Mouse (Mus musculus): ENCODE data around the gene Eps8. TPM values are rescaled to one million over a fixed set of nuclear protein-coding genes. Genes with fewer than 3 reads are reported as not detected.

Gene Eps8
- total and polyA plus RNA-seq, 3 experiments: 0.08 to 0.15 TPM; not detected in 1

DNA sequence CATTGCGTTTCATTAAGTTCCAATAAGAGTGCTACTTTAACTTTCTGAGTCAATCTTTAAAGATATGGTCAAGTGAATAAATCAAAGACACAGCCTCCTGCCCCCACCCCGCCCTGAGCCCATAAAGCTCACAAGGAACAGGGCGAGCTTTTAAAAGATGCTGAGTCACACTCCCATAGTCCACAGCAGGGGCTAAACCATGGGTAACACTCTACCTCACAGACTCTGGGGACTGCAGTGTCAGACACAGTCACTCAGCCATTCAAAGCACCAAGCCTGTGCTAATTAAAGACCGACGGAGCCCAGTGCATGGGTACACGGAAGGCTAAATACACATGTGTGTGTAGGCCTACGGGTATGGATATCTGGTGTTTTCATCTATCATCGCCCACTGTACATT is 151.2 kb downstream of the Eps8 start:
- Histone ChIP-seq H3K27ac (ENCODE audit: control insufficient read depth, low read depth, low read length) (no peak overlapping the region), H3K27me3 (ENCODE audit: control insufficient read depth in 1 of 2, insufficient read depth in 2 of 2, low read length in 2 of 2) (no peaks in the 10 kb centered on the region), H3K79me2 (ENCODE audit: control insufficient read depth, insufficient read depth, low read length, poor library complexity) (no peaks in the 10 kb centered on the region), H3K4me3 (ENCODE audit: control insufficient read depth in 1 of 2, insufficient read depth in 1 of 2, low read depth in 2 of 2, low read length in 2 of 2) (no peak overlapping the region), H3K9ac (ENCODE audit: control insufficient read depth, low read depth, low read length, poor library complexity, severe bottlenecking) (no peak overlapping the region), H3K36me3 (ENCODE audit: control insufficient read depth in 1 of 2, insufficient read depth in 2 of 2, low read length in 2 of 2) (no peaks in the 10 kb centered on the region), H3K4me1 (ENCODE audit: control insufficient read depth in 1 of 2, insufficient read depth in 2 of 2, low read length in 2 of 2) (no peaks in the 10 kb centered on the region), H3K9me3 (replicated peaks; ENCODE audit: insufficient read depth, low read length) (no peaks in the 10 kb centered on the region)
- DNase-seq (ENCODE audit: low read depth, low spot score): no peak
- TF ChIP-seq HCFC1 (IDR thresholded peaks at IDR 0.05; ENCODE audit: low read depth, low read length) (no peak), USF1 (IDR thresholded peaks at IDR 0.05; ENCODE audit: low read depth, low read length) (no peak), MXI1 (IDR thresholded peaks at IDR 0.05; ENCODE audit: low read depth, low read length) (no peak), NELFE (IDR thresholded peaks at IDR 0.05; ENCODE audit: low read depth, low read length) (no peak), BHLHE40 (IDR thresholded peaks at IDR 0.05; ENCODE audit: borderline replicate concordance, low read depth, low read length) (no peak), POLR2AphosphoS5 (IDR thresholded peaks at IDR 0.05; ENCODE audit: borderline replicate concordance, low read depth, low read length) (no peak), POLR2A (IDR thresholded peaks at IDR 0.05; ENCODE audit: control insufficient read depth in 1 of 2, insufficient read depth in 1 of 2, low read depth in 1 of 2, low read length in 2 of 2, poor library complexity in 1 of 2) (no peak), MAZ (IDR thresholded peaks at IDR 0.05; ENCODE audit: low read depth, low read length) (no peak), JUND (IDR thresholded peaks at IDR 0.05; ENCODE audit: low read depth, low read length) (no peak), TBP (IDR thresholded peaks at IDR 0.05; ENCODE audit: low read depth, low read length) (no peak), MAX (IDR thresholded peaks at IDR 0.05; ENCODE audit: low read length) (no peak), MYB (IDR thresholded peaks at IDR 0.05; ENCODE audit: low read depth, low read length) (no peak), TCF12 (IDR thresholded peaks at IDR 0.05; ENCODE audit: low read depth, low read length) (no peak), CHD2 (IDR thresholded peaks at IDR 0.05; ENCODE audit: low read length) (no peak), ELF1 (IDR thresholded peaks at IDR 0.05; ENCODE audit: low read depth, low read length) (no peak), E2F4 (IDR thresholded peaks at IDR 0.05; ENCODE audit: borderline replicate concordance, low read depth, low read length) (no peak), CTCF (IDR thresholded peaks at IDR 0.05 in 2 of 3, conservative IDR thresholded peaks at IDR 0.05 in 1 of 3; ENCODE audit: control insufficient read depth in 1 of 3, insufficient read depth in 1 of 3, low read depth in 2 of 3, low read length in 3 of 3, poor library complexity in 1 of 3, severe bottlenecking in 1 of 3) (no peak), SIN3A (IDR thresholded peaks at IDR 0.05; ENCODE audit: low read length) (no peak)

DNA sequence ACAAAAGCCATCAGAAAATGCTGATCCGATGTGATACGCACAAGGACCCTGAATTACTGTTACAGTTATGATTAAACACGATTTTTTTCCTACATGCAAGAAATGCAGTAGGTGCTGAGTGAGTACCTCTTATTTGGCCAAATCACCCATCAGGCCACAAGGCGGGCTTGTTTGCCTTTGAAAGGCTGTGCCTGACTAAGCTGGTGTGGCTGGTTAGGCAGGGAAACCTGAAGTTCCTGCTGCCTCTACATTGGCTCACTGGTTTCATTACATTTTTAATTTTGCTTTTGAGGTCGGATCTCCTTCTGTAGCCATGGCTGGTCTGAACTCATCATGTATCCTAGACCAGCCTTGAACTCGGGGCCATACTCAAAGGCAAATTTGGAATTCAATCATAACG is 151.7 kb downstream of the Eps8 start:
- H3K9me3 ChIP-seq (replicated peaks; ENCODE audit: insufficient read depth, low read length): no peaks in the 10 kb centered on the region
- no peaks in the 10 kb centered on the region for H3K27me3 ChIP-seq (ENCODE audit: control insufficient read depth in 1 of 2, insufficient read depth in 2 of 2, low read length in 2 of 2)
- no peak overlapping the region for H3K4me3 ChIP-seq (ENCODE audit: control insufficient read depth in 1 of 2, insufficient read depth in 1 of 2, low read depth in 2 of 2, low read length in 2 of 2)
- no peaks in the 10 kb centered on the region for H3K4me1 ChIP-seq (ENCODE audit: control insufficient read depth in 1 of 2, insufficient read depth in 2 of 2, low read length in 2 of 2)
- no peak for DNase-seq (ENCODE audit: low read depth, low spot score)
- no peaks in the 10 kb centered on the region for H3K79me2 ChIP-seq (ENCODE audit: control insufficient read depth, insufficient read depth, low read length, poor library complexity)
- H3K9ac ChIP-seq (ENCODE audit: control insufficient read depth, low read depth, low read length, poor library complexity, severe bottlenecking): no peak overlapping the region
- no peak for TF ChIP-seq SMC3 (IDR thresholded peaks at IDR 0.05; ENCODE audit: low read depth, low read length)
- no peak for TF ChIP-seq BHLHE40 (IDR thresholded peaks at IDR 0.05; ENCODE audit: borderline replicate concordance, low read depth, low read length)
- no peak for TF ChIP-seq RCOR1 (IDR thresholded peaks at IDR 0.05; ENCODE audit: low read depth, low read length)
- TF ChIP-seq CHD1 (IDR thresholded peaks at IDR 0.05; ENCODE audit: low read depth, low read length): no peak
- TF ChIP-seq MYB (IDR thresholded peaks at IDR 0.05; ENCODE audit: low read depth, low read length): no peak
- no peaks in the 10 kb centered on the region for H3K36me3 ChIP-seq (ENCODE audit: control insufficient read depth in 1 of 2, insufficient read depth in 2 of 2, low read length in 2 of 2)
- no peak overlapping the region for H3K27ac ChIP-seq (ENCODE audit: control insufficient read depth, low read depth, low read length)
